Mouse (Mus musculus) CD4-positive, CD25-positive, alpha-beta regulatory T cell, adult 9 weeks (primary cell): Measurements from ENCODE around the gene C2cd4d. TPM values are rescaled to one million over a fixed set of nuclear protein-coding genes. Genes with fewer than 3 reads are reported as not detected.

Experiments used
- polyA plus RNA-seq: library from polyadenylated mRNA; unstranded; fragments of 100-300 nt; shearing (Covaris generic); gene quantifications from one replicate; pipeline ENCODE4 v1.2.1, GENCODE M21; 2017

The C2cd4d gene
- not detected for polyA plus RNA-seq

DNA sequence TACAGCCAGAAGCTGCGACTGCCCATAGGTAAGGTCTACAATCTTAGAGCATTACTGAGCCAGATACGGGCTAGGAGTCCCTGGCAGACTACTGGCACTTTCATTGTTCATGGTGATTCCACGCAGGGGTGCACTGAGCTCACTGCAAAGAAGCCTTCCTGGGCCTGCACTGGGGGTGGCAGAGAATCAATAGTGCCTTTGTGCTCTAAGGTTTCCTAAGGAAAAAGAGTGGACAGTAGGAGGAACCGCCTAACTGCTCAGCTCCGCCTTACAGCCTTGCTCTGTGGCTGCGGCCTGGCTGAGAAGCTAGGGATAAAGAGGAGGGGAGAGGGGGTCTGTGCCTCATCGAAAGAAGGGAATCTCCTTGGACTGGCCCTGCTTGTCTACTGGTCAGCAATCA lies at the start of gene C2cd4d:
Gene C2cd4d (plus strand): TSS at position 301 of the 400 bp plus-strand sequence.

DNA sequence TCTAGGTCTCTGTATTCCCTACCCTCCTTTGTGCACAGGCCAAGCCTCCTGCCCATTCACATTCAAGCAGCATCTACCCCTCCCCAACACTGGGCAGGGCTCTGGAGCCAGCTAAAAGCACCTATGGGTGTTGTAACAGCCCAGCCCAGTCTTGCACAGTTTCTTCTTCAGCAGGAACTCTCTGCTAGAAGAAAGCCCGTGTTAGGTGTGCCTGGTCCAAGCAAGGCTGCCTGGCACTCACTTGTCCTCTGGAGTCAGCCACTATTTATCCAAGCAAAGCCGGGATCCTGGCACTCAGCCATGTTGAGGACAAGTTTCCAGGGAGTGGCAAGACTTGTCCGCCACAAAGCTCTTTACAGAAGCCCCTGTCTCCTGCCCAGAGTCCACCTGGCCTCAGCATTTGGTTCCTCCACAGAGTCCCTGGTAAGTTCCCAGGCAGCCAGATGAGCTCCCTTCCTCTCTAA lies 20.2 kb upstream of the C2cd4d start, which contains the start of gene Them5:
Gene Them5 (plus strand): TSS at position 141 of the 464 bp plus-strand sequence.

DNA sequence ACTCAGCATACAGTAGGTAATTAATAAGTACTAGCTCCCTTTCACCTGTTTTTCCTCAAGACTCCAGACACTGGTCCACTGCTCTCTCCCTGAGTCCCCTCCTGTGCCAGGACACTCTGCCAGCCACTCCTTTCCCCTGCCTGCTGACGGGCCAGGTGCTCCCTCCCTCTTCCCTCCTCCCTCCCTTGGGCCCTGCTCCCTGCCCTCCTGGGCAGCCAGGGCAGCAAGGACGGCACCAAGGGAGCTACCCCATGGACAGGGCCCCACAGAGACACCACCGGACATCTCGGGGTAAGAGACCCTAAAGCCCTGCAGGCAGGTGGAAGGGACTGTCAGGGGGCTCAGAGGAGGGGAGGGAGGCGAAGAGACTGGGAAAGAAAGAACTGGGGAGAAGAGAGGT lies 10.4 kb downstream of the C2cd4d start, which contains the start of gene Rorc:
Gene Rorc (plus strand): TSS at position 154 of the 400 bp plus-strand sequence.

DNA sequence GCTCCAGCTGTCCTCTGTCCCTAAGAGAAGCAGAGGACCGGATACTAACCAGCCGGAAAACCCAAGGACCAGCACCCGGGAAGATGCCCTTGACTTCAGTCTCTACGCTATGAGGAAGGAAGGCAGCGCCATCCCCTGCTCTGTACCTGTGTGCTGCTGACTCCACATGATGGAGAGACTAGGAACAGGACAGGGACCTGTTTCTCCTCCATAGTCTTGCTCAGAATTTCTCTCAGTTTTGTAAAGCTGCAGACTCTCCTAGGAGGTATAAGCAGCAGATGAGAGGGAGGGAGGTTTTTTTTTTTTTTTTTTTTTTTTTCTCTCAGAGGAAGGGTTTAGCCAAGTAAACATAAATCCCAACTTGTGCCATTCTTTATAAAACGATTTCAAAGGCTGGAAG lies 36.0 kb downstream of the C2cd4d start, which contains the start of gene Lingo4:
Gene Lingo4 (plus strand): TSS at position 301 of the 400 bp plus-strand sequence.

DNA sequence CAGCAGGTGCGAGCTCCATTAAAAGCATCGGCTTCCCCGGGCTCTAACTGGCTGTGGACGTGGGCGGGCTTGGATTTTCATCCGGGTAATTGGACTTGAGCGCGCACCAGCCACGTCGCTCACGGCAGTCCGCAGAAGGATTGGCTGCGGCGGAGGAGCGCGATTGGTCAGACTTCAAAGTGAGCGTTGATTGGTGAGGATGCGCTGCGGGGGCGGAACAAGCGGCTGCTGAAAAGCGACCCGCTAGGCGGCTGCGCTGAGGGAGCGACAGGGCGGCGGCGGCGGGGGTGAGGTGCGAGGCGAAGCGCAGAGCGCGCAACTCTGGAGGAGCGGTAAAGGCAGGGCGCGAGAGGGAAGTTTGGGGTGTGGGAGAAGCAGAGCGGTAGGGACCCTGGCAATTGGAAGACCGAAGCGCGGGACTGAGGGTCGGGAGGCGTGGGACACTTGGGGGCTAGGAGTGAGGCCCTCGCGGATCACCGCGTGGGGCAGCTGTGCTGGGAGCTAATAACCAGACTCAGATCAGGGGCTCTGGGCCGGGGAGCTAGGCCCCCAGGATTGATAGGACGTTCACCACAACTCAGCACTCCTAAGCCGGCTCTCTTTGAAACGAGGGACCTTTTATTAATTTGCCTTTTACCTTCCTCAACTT lies 50.9 kb downstream of the C2cd4d start, which contains the start of gene Tdrkh:
Gene Tdrkh (plus strand): TSS at position 243 of the 649 bp plus-strand sequence.

Other genes with a start within 250 kb of the C2cd4d start
- gene Gm10696, start 184.2 kb upstream of the C2cd4d start, polyA plus RNA-seq = not detected
- not detected for gene Gm5286, start 165.7 kb upstream of the C2cd4d start, polyA plus RNA-seq
- not detected for gene Gm4778, start 98.4 kb upstream of the C2cd4d start, polyA plus RNA-seq
- 10.4 TPM for gene Them4, start 52.3 kb upstream of the C2cd4d start, polyA plus RNA-seq
- gene Them5, start 20.3 kb upstream of the C2cd4d start, polyA plus RNA-seq = not detected
- gene Rorc, start 10.4 kb downstream of the C2cd4d start, polyA plus RNA-seq = 8.5 TPM
- gene Lingo4, start 36.1 kb downstream of the C2cd4d start, polyA plus RNA-seq = 0.20 TPM
- gene Tdrkh, start 50.8 kb downstream of the C2cd4d start, polyA plus RNA-seq = 9.8 TPM
- gene Mrpl9, start 80.9 kb downstream of the C2cd4d start, polyA plus RNA-seq = 80.7 TPM
- 1.3 TPM for gene Oaz3, start 81.5 kb downstream of the C2cd4d start, polyA plus RNA-seq
- gene Celf3, start 115.9 kb downstream of the C2cd4d start, polyA plus RNA-seq = 1.6 TPM
- not detected for gene Riiad1, start 117.9 kb downstream of the C2cd4d start, polyA plus RNA-seq
- gene Snx27, start 220.3 kb downstream of the C2cd4d start, polyA plus RNA-seq = 7.9 TPM